Mouse (Mus musculus): ENCODE data around the gene Boc.
"Not testable (repeated sequence)": the region's sequence is repeated elsewhere in the genome, so short reads cannot be mapped to it uniquely, and the experiment has no call there.

Boc gene

GRCm38 (mm10) chr16:44484831-44485230, 73.9 kb downstream of the Boc start:
- no peak for DNase-seq

GRCm38 (mm10) chr16:44484079-44484478, 74.6 kb downstream of the Boc start:
- DNase-seq, result peak; percentile 71

GRCm38 (mm10) chr16:44481599-44482593, 76.8 kb downstream of the Boc start:
- no peak for DNase-seq

- no peak for DNase-seq
Measured at GRCm38 (mm10) chr16:44480616-44481015, 78.1 kb downstream of the Boc start.

- DNase-seq, result no peak
Measured at GRCm38 (mm10) chr16:44479852-44480251, 78.8 kb downstream of the Boc start.

GRCm38 (mm10) chr16:44478767-44479166, 79.9 kb downstream of the Boc start:
- no peak for DNase-seq

- DNase-seq, result no peak
Measured at GRCm38 (mm10) chr16:44475682-44476375, 82.9 kb downstream of the Boc start.

- no peak for DNase-seq
Measured at GRCm38 (mm10) chr16:44475281-44475680, 83.4 kb downstream of the Boc start.

- no peak for DNase-seq
Measured at GRCm38 (mm10) chr16:44460922-44461321, 97.8 kb downstream of the Boc start.

- no peak for DNase-seq
Measured at GRCm38 (mm10) chr16:44458826-44459225, 99.9 kb downstream of the Boc start.

- DNase-seq, result no peak
Measured at GRCm38 (mm10) chr16:44457858-44458257, 100.8 kb downstream of the Boc start.

GRCm38 (mm10) chr16:44441913-44442312, 116.8 kb downstream of the Boc start:
- DNase-seq, result not testable (repeated sequence)

- peak; percentile 16 for DNase-seq
Measured at GRCm38 (mm10) chr16:44435481-44435880, 123.2 kb downstream of the Boc start.

Measured in embryo, embryonic 11 days (tissue).